Mouse (Mus musculus) lung, postnatal 0 days (tissue): Measurements from ENCODE around the gene Hspg2. TPM values are rescaled to one million over a fixed set of nuclear protein-coding genes. Genes with fewer than 3 reads are reported as not detected.

Experiments used
- ATAC-seq: fragments of 200-750 bp; cut with Nextera tagmentation; 2 replicates; pipeline ENCODE4 v1.8.0; 2017; ENCODE audit warnings: moderate library complexity
- DNase-seq: peaks from one replicate; pipeline ENCODE4 v3.0.0-alpha.2; 2016; ENCODE audit warnings: low spot score
- H3K27ac ChIP-seq: fragments of 300-500 bp; sonication (generic); 2 replicates; pipeline ENCODE4 v1.5.1; 2014; ENCODE audit warnings: antibody characterized with exemption, mild to moderate bottlenecking, low read length, mixed read lengths
- H3K27me3 ChIP-seq: fragments of 300-500 bp; sonication (generic); replicated peaks from 2 replicates; pipeline ENCODE4 v1.6.1; 2014; ENCODE audit warnings: low read length, mixed read lengths; ENCODE audit not compliant: insufficient read depth
- H3K36me3 ChIP-seq: fragments of 300-500 bp; sonication (generic); 2 replicates; pipeline ENCODE4 v1.6.1; 2014; ENCODE audit warnings: low read length, mixed read lengths; ENCODE audit not compliant: insufficient read depth
- H3K4me1 ChIP-seq: fragments of 300-500 bp; sonication (generic); 2 replicates; pipeline ENCODE4 v1.6.1; 2014; ENCODE audit warnings: antibody characterized with exemption, low read depth, low read length, mixed read lengths; ENCODE audit not compliant: insufficient read depth
- H3K4me2 ChIP-seq: fragments of 300-500 bp; sonication (generic); replicated peaks from 2 replicates; pipeline ENCODE4 v1.6.1; 2014; ENCODE audit warnings: low read depth, mild to moderate bottlenecking, low read length, moderate library complexity, mixed read lengths
- H3K4me3 ChIP-seq: fragments of 300-500 bp; sonication (generic); 2 replicates; pipeline ENCODE4 v1.5.1; 2014; ENCODE audit warnings: low read depth, low read length
- H3K9ac ChIP-seq: fragments of 300-500 bp; sonication (generic); replicated peaks from 2 replicates; pipeline ENCODE4 v1.6.1; 2014; ENCODE audit warnings: low read depth, mild to moderate bottlenecking
- H3K9me3 ChIP-seq: fragments of 300-500 bp; sonication (generic); 2 replicates; pipeline ENCODE4 v1.6.1; 2016; ENCODE audit warnings: low read length, mixed read lengths
- CTCF ChIP-seq: IDR thresholded peaks from 2 replicates; pipeline ENCODE4 v1.5.1; 2016; ENCODE audit warnings: antibody characterized with exemption, mild to moderate bottlenecking
- EP300 ChIP-seq: IDR thresholded peaks from 2 replicates; pipeline ENCODE4 v1.6.1; 2016; ENCODE audit warnings: antibody characterized with exemption, mild to moderate bottlenecking, control low read depth
- WGBS: fragments of 180-500 bp; shearing (Covaris S2); extraction: QIAGEN DNeasy Blood & Tissue Kit; methylation state at CpG from one replicate; pipeline ENCODE4 v1.1.7; 2014; 5-methylcytosine and 5-hydroxymethylcytosine counted together
- polyA plus RNA-seq: library from polyadenylated mRNA; unstranded; fragments of >200 nt; fragmentation: Nextera tagmentation; extraction: Ambion mirVana; gene quantifications from 2 replicates; pipeline ENCODE4 v1.2.1, GENCODE M21; 2015

Gene Hspg2
- polyA plus RNA-seq, 1 experiment from 2014 or later: 25.3 TPM

GRCm38 (mm10) chr4:137473701-137474388 is 5.3 kb downstream of the Hspg2 start:
- Histone ChIP-seq H3K27ac (peak overlapping the region; percentile 73), H3K36me3 (no peaks in the 10 kb centered on the region), H3K27me3 (no peaks in the 10 kb centered on the region), H3K4me3 (no peak overlapping the region), H3K4me1 (peaks cover 44% of the 10 kb centered on the region), H3K9ac (no peak overlapping the region), H3K4me2 (peak overlapping the region; percentile 14; the same call in 1 of the 2 replicates), H3K9me3 (no peaks in the 10 kb centered on the region)
- DNase-seq (peak; percentile 66), ATAC-seq (peak; percentile 48)
- TF ChIP-seq CTCF (0 out of 2 replicates have a peak, but pooled peaks have one; percentile 22), EP300 (peak; percentile 44; the same call in 1 of the 2 replicates)
- 48% methylated on average over 18 of the region's 18 CpGs for WGBS

- WGBS: 80% methylated on average over 7 of the region's 7 CpGs
- Histone ChIP-seq H3K4me2 (no peak overlapping the region), H3K4me1 (peaks cover 53% of the 10 kb centered on the region), H3K36me3 (no peaks in the 10 kb centered on the region), H3K4me3 (no peak overlapping the region), H3K27ac (peak overlapping the region; percentile 59; the same call in 1 of the 2 replicates), H3K27me3 (no peaks in the 10 kb centered on the region), H3K9ac (no peak overlapping the region), H3K9me3 (no peaks in the 10 kb centered on the region)
- no peak for DNase-seq
- TF ChIP-seq CTCF: no peak
- TF ChIP-seq EP300: no peak
- no peak for ATAC-seq
Measured at GRCm38 (mm10) chr4:137474694-137475093, 6.1 kb downstream of the Hspg2 start.

GRCm38 (mm10) chr4:137475271-137476050 is 6.9 kb downstream of the Hspg2 start:
- H3K4me3 ChIP-seq: no peak overlapping the region
- TF ChIP-seq CTCF (no peak), EP300 (no peak)
- no peaks in the 10 kb centered on the region for H3K9me3 ChIP-seq
- no peak overlapping the region for H3K4me2 ChIP-seq
- WGBS: 68% methylated on average over 13 of the region's 13 CpGs
- no peak for DNase-seq
- ATAC-seq: no peak
- H3K27me3 ChIP-seq: no peaks in the 10 kb centered on the region
- H3K27ac ChIP-seq: no peak overlapping the region
- H3K9ac ChIP-seq: no peak overlapping the region
- H3K4me1 ChIP-seq: peaks cover 54% of the 10 kb centered on the region
- H3K36me3 ChIP-seq: no peaks in the 10 kb centered on the region

GRCm38 (mm10) chr4:137476065-137476760 is 7.6 kb downstream of the Hspg2 start:
- DNase-seq: peak; percentile 53
- H3K9ac ChIP-seq: no peak overlapping the region

GRCm38 (mm10) chr4:137476761-137477237 is 8.2 kb downstream of the Hspg2 start:
- Histone ChIP-seq H3K4me3 (no peak overlapping the region), H3K27ac (0 out of 2 replicates have a peak overlapping the region, but pooled peaks have one; percentile 38), H3K4me2 (peak overlapping the region; percentile 35), H3K9ac (no peak overlapping the region), H3K36me3 (no peaks in the 10 kb centered on the region), H3K9me3 (no peaks in the 10 kb centered on the region), H3K27me3 (no peaks in the 10 kb centered on the region), H3K4me1 (peaks cover 60% of the 10 kb centered on the region)
- no peak for TF ChIP-seq CTCF
- no peak for TF ChIP-seq EP300
- 7% methylated on average over 15 of the region's 17 CpGs for WGBS
- DNase-seq: no peak
- ATAC-seq: peak; percentile 17

More at GRCm38 (mm10) chr4:137476065-137476760, 7.6 kb downstream of the Hspg2 start:
- 14% methylated on average over 10 of the region's 10 CpGs for WGBS
- H3K4me3 ChIP-seq: no peak overlapping the region
- peaks cover 56% of the 10 kb centered on the region for H3K4me1 ChIP-seq
- no peaks in the 10 kb centered on the region for H3K9me3 ChIP-seq
- H3K4me2 ChIP-seq: peak overlapping the region; percentile 35
- ATAC-seq: peak; percentile 32
- H3K27me3 ChIP-seq: no peaks in the 10 kb centered on the region
- 0 out of 2 replicates have a peak overlapping the region, but pooled peaks have one; percentile 38 for H3K27ac ChIP-seq
- TF ChIP-seq EP300 (no peak), CTCF (no peak)
- no peaks in the 10 kb centered on the region for H3K36me3 ChIP-seq

- Histone ChIP-seq H3K27ac (peak overlapping the region; percentile 38; the same call in 1 of the 2 replicates), H3K4me2 (no peak overlapping the region), H3K4me3 (no peak overlapping the region), H3K27me3 (no peaks in the 10 kb centered on the region), H3K36me3 (no peaks in the 10 kb centered on the region), H3K4me1 (peaks cover 64% of the 10 kb centered on the region), H3K9me3 (no peaks in the 10 kb centered on the region), H3K9ac (no peak overlapping the region)
- ATAC-seq: no peak
- no peak for DNase-seq
- TF ChIP-seq EP300: no peak
- TF ChIP-seq CTCF: no peak
- 52% methylated on average over 6 of the region's 6 CpGs for WGBS
Measured at GRCm38 (mm10) chr4:137477611-137478010, 9.0 kb downstream of the Hspg2 start.
